Mouse (Mus musculus) ovary, adult 2 months (tissue): Measurements from ENCODE around the gene Spx. TPM values are rescaled to one million over a fixed set of nuclear protein-coding genes. Genes with fewer than 3 reads are reported as not detected.

ENCODE experiments used
- polyA plus RNA-seq: library from polyadenylated mRNA; depleted of rRNA; stranded (reverse); fragments of >200 nt; gene quantifications from 2 replicates; pipeline ENCODE4 v1.2.3, GENCODE M21; 2012; rRNA removed

Spx gene
- 0.10 and 0.21 TPM in 2 replicates for polyA plus RNA-seq

GRCm38 (mm10) chr6:142412906-142413491 is at the start of gene Spx:
Gene Spx, plus strand, starts transcription at chr6:142413441.

GRCm38 (mm10) chr6:142387011-142387754 is 26.1 kb upstream of the Spx start, which contains the start of the genes Recql and Golt1b:
Gene Recql, minus strand, starts transcription at chr6:142387087.
Gene Golt1b, plus strand, starts transcription at chr6:142387221.

Other genes starting within 250 kb of the Spx start
- gene Slco1a6, start 204.9 kb upstream of the Spx start, polyA plus RNA-seq = not detected in 2 replicates
- not detected in 2 replicates for gene Iapp, start 115.0 kb upstream of the Spx start, polyA plus RNA-seq
- 0.07 TPM in 1 of 2 replicates, not detected in the other for gene Slco1a5, start 90.5 kb upstream of the Spx start, polyA plus RNA-seq
- gene Pyroxd1, start 67.8 kb upstream of the Spx start, polyA plus RNA-seq = 3.9 and 4.9 TPM in 2 replicates
- gene Recql, start 26.4 kb upstream of the Spx start, polyA plus RNA-seq = 2.9 and 3.5 TPM in 2 replicates
- 4.3 and 6.6 TPM in 2 replicates for gene Golt1b, start 26.2 kb upstream of the Spx start, polyA plus RNA-seq
- gene Gys2, start 59.7 kb downstream of the Spx start, polyA plus RNA-seq = 0.33 and 0.42 TPM in 2 replicates
- 363 and 401 TPM in 2 replicates for gene Ldhb, start 94.5 kb downstream of the Spx start, polyA plus RNA-seq
- 22.7 and 24.4 TPM in 2 replicates for gene Kcnj8, start 158.2 kb downstream of the Spx start, polyA plus RNA-seq